Mouse (Mus musculus) mouse trophoblast stem cell (cell line): ENCODE data around the gene Hist1h2ad.
"Not testable (repeated sequence)": the region's sequence is repeated elsewhere in the genome, so short reads cannot be mapped to it uniquely, and the experiment has no call there.

Experiments used
- in situ Hi-C, 2 experiments: fragments of 300-500 bp; cut with MseI, MboI; formaldehyde crosslinking; loops; 2 replicates in 1 of 2; 3 replicates in 1 of 2; pipeline ENCODE4 v1.15.1; 2025

Gene Hist1h2ad

GRCm38 (mm10) chr13:23583387-23584068 lies 9.3 kb downstream of the Hist1h2ad start:
- in situ Hi-C loops: no loop called here

GRCm38 (mm10) chr13:23584331-23584730 lies 10.2 kb downstream of the Hist1h2ad start:
- in situ Hi-C loops: no loop called here

- in situ Hi-C loops: no loop called here
These were observed 10.9 kb downstream of the Hist1h2ad start for GRCm38 (mm10) chr13:23585029-23585441.

GRCm38 (mm10) chr13:23585442-23586098 lies 11.4 kb downstream of the Hist1h2ad start:
- in situ Hi-C loops: not testable (repeated sequence)

GRCm38 (mm10) chr13:23586099-23586939 lies 12.1 kb downstream of the Hist1h2ad start:
- in situ Hi-C loops: no loop called here

GRCm38 (mm10) chr13:23586940-23587225 lies 12.7 kb downstream of the Hist1h2ad start:
- in situ Hi-C loops: no loop called here

- in situ Hi-C loops: no loop called here
These were observed 17.0 kb downstream of the Hist1h2ad start for GRCm38 (mm10) chr13:23591206-23591605.

GRCm38 (mm10) chr13:23591886-23592285 lies 17.7 kb downstream of the Hist1h2ad start:
- in situ Hi-C loops: not testable (repeated sequence)

- in situ Hi-C loops: no loop called here
These were observed 18.4 kb downstream of the Hist1h2ad start for GRCm38 (mm10) chr13:23592614-23593013.

- in situ Hi-C loops: no loop called here
These were observed 19.0 kb downstream of the Hist1h2ad start for GRCm38 (mm10) chr13:23593051-23593770.

GRCm38 (mm10) chr13:23595185-23595584 lies 21.0 kb downstream of the Hist1h2ad start:
- in situ Hi-C loops: no loop called here

- in situ Hi-C loops: no loop called here
These were observed 21.6 kb downstream of the Hist1h2ad start for GRCm38 (mm10) chr13:23595622-23596372.

- in situ Hi-C loops: no loop called here
These were observed 23.8 kb downstream of the Hist1h2ad start for GRCm38 (mm10) chr13:23597957-23598356.

GRCm38 (mm10) chr13:23603182-23603699 lies 29.1 kb downstream of the Hist1h2ad start:
- in situ Hi-C loops: no loop called here

- in situ Hi-C loops: no loop called here
These were observed 30.3 kb downstream of the Hist1h2ad start for GRCm38 (mm10) chr13:23604452-23604851.

- in situ Hi-C loops: no loop called here
These were observed 30.9 kb downstream of the Hist1h2ad start for GRCm38 (mm10) chr13:23605052-23605451.

GRCm38 (mm10) chr13:23609209-23609608 lies 35.0 kb downstream of the Hist1h2ad start:
- in situ Hi-C loops: no loop called here

GRCm38 (mm10) chr13:23609844-23610243 lies 35.7 kb downstream of the Hist1h2ad start:
- in situ Hi-C loops: no loop called here

- in situ Hi-C loops: no loop called here
These were observed 36.2 kb downstream of the Hist1h2ad start for GRCm38 (mm10) chr13:23610393-23610792.

GRCm38 (mm10) chr13:23611638-23612037 lies 37.5 kb downstream of the Hist1h2ad start:
- in situ Hi-C loops: no loop called here
